Mouse (Mus musculus): Measurements from ENCODE around the gene Tcf3. TPM values are rescaled to one million over a fixed set of nuclear protein-coding genes. Genes with fewer than 3 reads are reported as not detected.

Tcf3 gene
- total and polyA plus RNA-seq, 3 experiments, result 146 to 223 (median 207) TPM

- peak; percentile 65 for DNase-seq (ENCODE audit: extremely low read depth)
- H3K79me2 ChIP-seq (replicated peaks; ENCODE audit: control insufficient read depth, extremely low read depth, insufficient read depth, poor library complexity, severe bottlenecking), result peaks cover 59% of the 10 kb centered on the region
- H3K4me3 ChIP-seq (replicated peaks in 1 of 3; ENCODE audit: low read depth in 2 of 3, low read length in 2 of 3, poor library complexity in 1 of 3), result peak overlapping the region in 1 of 3 experiments; percentile 1
- H3K9me3 ChIP-seq (replicated peaks; ENCODE audit: low read length), result peaks cover 15% of the 10 kb centered on the region
- peak overlapping the region; percentile 82; the same call in 1 of the 2 replicates for H3K4me2 ChIP-seq (ENCODE audit: insufficient read depth, low read depth, poor library complexity, severe bottlenecking)
- in situ Hi-C loops (cut with MboI; ENCODE audit: low pct_ligation_motif_present, low pct_unique_long_range_greater_than_20kb, low sequenced_read_pairs) (loop anchor here (5.0 to 25.0 kb wide), 2 partner anchors 42 to 258 kb away; partner anchors contain the start of genes Mex3d and Mknk2), dilution Hi-C loops (cut with MboI; ENCODE audit: extremely low pct_ligation_motif_present, extremely low pct_unique_long_range_greater_than_20kb, low sequenced_read_pairs) (no loop called here)
- H3K27me3 ChIP-seq (replicated peaks), result no peaks in the 10 kb centered on the region
- peak overlapping the region; percentile 99 for H3K9ac ChIP-seq (ENCODE audit: insufficient read depth, low read depth)
- H3K4me1 ChIP-seq (ENCODE audit: control insufficient read depth in 1 of 2, insufficient read depth in 2 of 2), result peaks cover 23 to 56% of the 10 kb centered on the region in 2 experiments
- H3K36me3 ChIP-seq (replicated peaks in 1 of 2; ENCODE audit: control insufficient read depth in 1 of 2, insufficient read depth in 1 of 2, low read length in 1 of 2), result peaks cover 52 to 60% of the 10 kb centered on the region in 2 experiments
- 0 out of 2 replicates have a peak, but pooled peaks have one; percentile 22 for TF ChIP-seq IRF4 (IDR thresholded peaks at IDR 0.05; ENCODE audit: low read depth, low read length)
- peak; percentile 61; the same call in 1 of the 2 replicates for TF ChIP-seq ELF1 (IDR thresholded peaks at IDR 0.05; ENCODE audit: low read depth, low read length)
- peak; percentile 41; the same call in 1 of the 2 replicates for TF ChIP-seq SIN3A (IDR thresholded peaks at IDR 0.05; ENCODE audit: low read length)
- TF ChIP-seq EP300 (IDR thresholded peaks at IDR 0.05; ENCODE audit: low read length), result 0 out of 2 replicates have a peak, but pooled peaks have one; percentile 10
- TF ChIP-seq ZNF384 (IDR thresholded peaks at IDR 0.05; ENCODE audit: low read depth, low read length), result 0 out of 2 replicates have a peak, but pooled peaks have one; percentile 7
- no peak for TF ChIP-seq NELFE (IDR thresholded peaks at IDR 0.05; ENCODE audit: low read depth, low read length)
- 0 out of 2 replicates have a peak, but pooled peaks have one; percentile 43 for TF ChIP-seq CHD2 (IDR thresholded peaks at IDR 0.05; ENCODE audit: low read length)
- TF ChIP-seq MXI1 (IDR thresholded peaks at IDR 0.05; ENCODE audit: low read depth, low read length), result no peak
- peak; percentile 63; the same call in 1 of the 2 replicates for TF ChIP-seq MEF2A (IDR thresholded peaks at IDR 0.05; ENCODE audit: borderline replicate concordance, low read depth, low read length)
- TF ChIP-seq ETS1 (conservative IDR thresholded peaks at IDR 0.05; ENCODE audit: low read depth, low read length), result peak; percentile 48
- H3K27ac ChIP-seq (ENCODE audit: insufficient read depth, low read depth), result peak overlapping the region; percentile 96
These were observed 3.6 kb downstream of the Tcf3 start for GRCm38 (mm10) chr10:80429800-80430199.

GRCm38 (mm10) chr10:80425041-80425440 is 8.4 kb downstream of the Tcf3 start:
- Histone ChIP-seq H3K27me3 (replicated peaks) (no peaks in the 10 kb centered on the region), H3K36me3 (replicated peaks in 1 of 2; ENCODE audit: control insufficient read depth in 1 of 2, insufficient read depth in 1 of 2, low read length in 1 of 2) (peaks cover 80 to 96% of the 10 kb centered on the region in 2 experiments)
- in situ Hi-C loops (cut with MboI; ENCODE audit: low pct_ligation_motif_present, low pct_unique_long_range_greater_than_20kb, low sequenced_read_pairs), result loop anchor here (5.0 to 25.0 kb wide), 2 partner anchors 38 to 262 kb away; partner anchors contain the start of genes Mex3d and Mknk2

GRCm38 (mm10) chr10:80423562-80423961 is 9.9 kb downstream of the Tcf3 start:
- DNase-seq (ENCODE audit: extremely low read depth), result peak; percentile 91
- H3K9ac ChIP-seq (ENCODE audit: insufficient read depth, low read depth), result no peak overlapping the region
- peak overlapping the region; percentile 50; the same call in 1 of the 2 replicates for H3K27ac ChIP-seq (ENCODE audit: insufficient read depth, low read depth)
- no peak overlapping the region for H3K4me3 ChIP-seq (replicated peaks in 1 of 3; ENCODE audit: low read depth in 2 of 3, low read length in 2 of 3, poor library complexity in 1 of 3)
- TF ChIP-seq RCOR1 (conservative IDR thresholded peaks at IDR 0.05; ENCODE audit: low read depth, low read length), result no peak
- TF ChIP-seq POLR2A (IDR thresholded peaks at IDR 0.05; ENCODE audit: low read depth, low read length), result no peak
- no peak for TF ChIP-seq CHD2 (IDR thresholded peaks at IDR 0.05; ENCODE audit: low read length)
- peak; percentile 29; the same call in 1 of the 2 replicates for TF ChIP-seq POLR2AphosphoS2 (IDR thresholded peaks at IDR 0.05; ENCODE audit: low read depth, low read length)
- H3K4me2 ChIP-seq (ENCODE audit: insufficient read depth, low read depth, poor library complexity, severe bottlenecking), result no peak overlapping the region
- dilution Hi-C loops (cut with MboI; ENCODE audit: extremely low pct_ligation_motif_present, extremely low pct_unique_long_range_greater_than_20kb, low sequenced_read_pairs) (no loop called here), in situ Hi-C loops (cut with MboI; ENCODE audit: low pct_ligation_motif_present, low pct_unique_long_range_greater_than_20kb, low sequenced_read_pairs) (no loop called here)
- H3K79me2 ChIP-seq (replicated peaks; ENCODE audit: control insufficient read depth, extremely low read depth, insufficient read depth, poor library complexity, severe bottlenecking), result peaks cover 27% of the 10 kb centered on the region
- peaks cover 84 to 97% of the 10 kb centered on the region in 2 experiments for H3K36me3 ChIP-seq (replicated peaks in 1 of 2; ENCODE audit: control insufficient read depth in 1 of 2, insufficient read depth in 1 of 2, low read length in 1 of 2)
- H3K9me3 ChIP-seq (replicated peaks; ENCODE audit: low read length), result peaks cover 15% of the 10 kb centered on the region
- no peaks in the 10 kb centered on the region for H3K27me3 ChIP-seq (replicated peaks)
- H3K4me1 ChIP-seq (ENCODE audit: control insufficient read depth in 1 of 2, insufficient read depth in 2 of 2), result peaks cover 18 to 56% of the 10 kb centered on the region in 2 experiments

More at GRCm38 (mm10) chr10:80425041-80425440, 8.4 kb downstream of the Tcf3 start:
- peaks cover 38% of the 10 kb centered on the region for H3K79me2 ChIP-seq (replicated peaks; ENCODE audit: control insufficient read depth, extremely low read depth, insufficient read depth, poor library complexity, severe bottlenecking)
- H3K9ac ChIP-seq (ENCODE audit: insufficient read depth, low read depth), result no peak overlapping the region
- H3K4me3 ChIP-seq (replicated peaks in 1 of 3; ENCODE audit: low read depth in 2 of 3, low read length in 2 of 3, poor library complexity in 1 of 3), result no peak overlapping the region
- no peak overlapping the region for H3K4me2 ChIP-seq (ENCODE audit: insufficient read depth, low read depth, poor library complexity, severe bottlenecking)
- peaks cover 15% of the 10 kb centered on the region for H3K9me3 ChIP-seq (replicated peaks; ENCODE audit: low read length)
- DNase-seq (ENCODE audit: extremely low read depth), result no peak
- TF ChIP-seq CTCF (conservative IDR thresholded peaks at IDR 0.05 in 1 of 2, IDR thresholded peaks at IDR 0.05 in 1 of 2; ENCODE audit: low read depth in 2 of 2, low read length in 2 of 2) (peak in 1 of 2 experiments; percentile 30; a peak in 2 of 4 replicates), NELFE (IDR thresholded peaks at IDR 0.05; ENCODE audit: low read depth, low read length) (no peak)
- H3K27ac ChIP-seq (ENCODE audit: insufficient read depth, low read depth), result no peak overlapping the region
- peaks cover 27 to 69% of the 10 kb centered on the region in 2 experiments for H3K4me1 ChIP-seq (ENCODE audit: control insufficient read depth in 1 of 2, insufficient read depth in 2 of 2)
- dilution Hi-C loops (cut with MboI; ENCODE audit: extremely low pct_ligation_motif_present, extremely low pct_unique_long_range_greater_than_20kb, low sequenced_read_pairs), result no loop called here

All from CH12.LX (cell line).